Mouse (Mus musculus) Patski (cell line): ENCODE measurements around the gene Gm17332. TPM values are rescaled to one million over a fixed set of nuclear protein-coding genes. Genes with fewer than 3 reads are reported as not detected.

ENCODE experiments used
- polyA plus RNA-seq: library from polyadenylated mRNA; unstranded; gene quantifications from one replicate; pipeline ENCODE4 v1.2.3, GENCODE M21; 2021

The Gm17332 gene
- polyA plus RNA-seq, 1 experiment from 2014 or later: not detected

Other genes starting within 250 kb of the Gm17332 start
- 85.4 TPM for gene Erlec1, start 228.1 kb downstream of the Gm17332 start, polyA plus RNA-seq
- 16.9 TPM for gene Chac2, start 196.1 kb downstream of the Gm17332 start, polyA plus RNA-seq
- 58.4 TPM for gene Stc2, start 187.6 kb upstream of the Gm17332 start, polyA plus RNA-seq